Mouse (Mus musculus): Measurements from ENCODE around the gene Hectd4. TPM values are rescaled to one million over a fixed set of nuclear protein-coding genes. Genes with fewer than 3 reads are reported as not detected.

The Hectd4 gene
- polyA plus RNA-seq (2015; fragmentation: Nextera tagmentation; extraction: Ambion mirVana) = 2.1 and 2.2 TPM in 2 replicates

DNA sequence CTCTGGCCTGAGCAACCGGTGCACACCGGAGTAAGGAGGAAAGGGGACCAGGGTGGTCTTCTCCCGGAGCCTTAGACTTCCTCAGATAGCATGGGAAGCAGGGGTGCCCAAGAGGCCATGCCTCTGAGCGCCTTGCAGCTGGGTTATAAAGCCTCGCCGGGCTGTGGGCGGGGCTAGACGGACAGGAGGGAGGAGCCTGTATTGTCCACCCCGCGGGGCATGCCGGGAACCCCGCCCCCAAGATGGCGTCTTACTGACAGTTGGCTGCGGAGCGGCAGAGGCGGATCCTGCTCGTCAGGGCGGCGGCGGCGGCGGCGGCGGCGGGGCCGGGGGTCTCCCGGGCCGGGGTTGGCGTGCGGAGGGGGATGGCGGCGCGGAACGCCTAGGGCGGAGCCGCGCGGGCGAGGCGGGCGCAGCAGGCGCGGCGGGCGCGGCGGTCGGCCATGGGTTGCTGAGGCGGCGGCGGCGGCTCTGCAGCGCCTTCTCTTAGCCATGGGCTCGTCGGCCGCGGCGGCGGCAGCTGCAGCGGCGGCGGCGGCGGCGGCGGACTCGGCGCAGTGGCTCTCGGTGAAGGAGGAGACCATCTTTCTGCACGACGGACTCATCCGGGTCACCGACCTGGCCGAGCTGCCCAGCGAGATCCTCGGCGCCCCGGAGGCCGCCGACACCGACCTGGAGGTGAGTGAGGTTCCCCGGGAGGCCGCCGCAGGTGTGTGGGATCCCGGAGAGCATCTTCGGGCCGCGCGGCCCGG lies at the start of gene Hectd4:
TSS of gene Hectd4 (plus strand) at position 240 of the 752 bp plus-strand sequence.
- Histone ChIP-seq H3K4me2 (replicated peaks; ENCODE audit: low read depth) (peak within 1 kb of the TSS; percentile 78), H3K4me1 (replicated peaks; ENCODE audit: control insufficient read depth, insufficient read depth, low read length) (no peaks in the 10 kb centered on the region), H3K27ac (ENCODE audit: low read depth, low read length) (peak within 1 kb of the TSS; percentile 94), H3K36me3 (ENCODE audit: control insufficient read depth, insufficient read depth) (no peaks in the 10 kb centered on the region), H3K9me3 (ENCODE audit: control insufficient read depth) (no peaks in the 10 kb centered on the region), H3K9ac (ENCODE audit: low read depth, low read length) (peak within 1 kb of the TSS; percentile 95), H3K27me3 (replicated peaks; ENCODE audit: control insufficient read depth, insufficient read depth, low read length) (no peaks in the 10 kb centered on the region), H3K4me3 (ENCODE audit: low read depth, low read length) (peak within 1 kb of the TSS; percentile 94)
- 0 out of 2 replicates have a peak, but pooled peaks have one; percentile 1 for TF ChIP-seq CTCF (IDR thresholded peaks at IDR 0.05; ENCODE audit: low read depth)
- peak; percentile 88 for ATAC-seq
- under 1% methylated on average over 70 of the region's 90 CpGs for WGBS

DNA sequence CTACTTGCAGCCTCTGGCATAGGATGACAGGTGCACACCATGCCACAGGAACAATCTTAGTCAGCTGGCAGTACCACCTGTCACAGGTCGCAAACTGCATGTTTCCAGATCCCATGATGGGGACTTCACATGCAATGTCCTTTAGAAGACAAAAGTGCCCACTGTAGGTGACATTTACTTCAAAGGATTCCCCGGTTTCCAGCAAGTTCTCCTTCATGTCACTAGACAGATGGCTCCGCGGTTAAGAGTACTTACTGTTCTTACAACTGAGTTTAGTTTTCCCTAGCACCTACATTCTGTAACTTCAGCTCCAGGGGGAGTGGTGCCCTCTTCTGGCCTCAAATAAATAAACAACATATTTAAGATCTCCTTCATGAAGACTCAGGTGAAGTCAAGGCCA lies 47.2 kb upstream of the Hectd4 start:
- TF ChIP-seq CTCF (IDR thresholded peaks at IDR 0.05; ENCODE audit: low read depth) = peak; percentile 49
- H3K27ac ChIP-seq (ENCODE audit: low read depth, low read length) = no peak overlapping the region
- 92% methylated on average over 4 of the region's 4 CpGs for WGBS

GRCm38 (mm10) chr5:121179077-121179857 lies 40.8 kb upstream of the Hectd4 start:
- no peaks in the 10 kb centered on the region for H3K27me3 ChIP-seq (replicated peaks; ENCODE audit: control insufficient read depth, insufficient read depth, low read length)
- no peaks in the 10 kb centered on the region; the same call in 1 of the 2 replicates for H3K4me1 ChIP-seq (replicated peaks; ENCODE audit: control insufficient read depth, insufficient read depth, low read length)
- 80% methylated on average over 9 of the region's 9 CpGs for WGBS
- no peak overlapping the region for H3K9ac ChIP-seq (ENCODE audit: low read depth, low read length)
- no peak for TF ChIP-seq CTCF (IDR thresholded peaks at IDR 0.05; ENCODE audit: low read depth)
- no peak for ATAC-seq
- no peak overlapping the region for H3K27ac ChIP-seq (ENCODE audit: low read depth, low read length)
- H3K4me3 ChIP-seq (ENCODE audit: low read depth, low read length) = no peak overlapping the region
- H3K36me3 ChIP-seq (ENCODE audit: control insufficient read depth, insufficient read depth) = no peaks in the 10 kb centered on the region
- no peak overlapping the region for H3K4me2 ChIP-seq (replicated peaks; ENCODE audit: low read depth)
- H3K9me3 ChIP-seq (ENCODE audit: control insufficient read depth) = no peaks in the 10 kb centered on the region

More for the DNA sequence above, 47.2 kb upstream of the Hectd4 start:
- peaks cover 25% of the 10 kb centered on the region for H3K36me3 ChIP-seq (ENCODE audit: control insufficient read depth, insufficient read depth)
- no peaks in the 10 kb centered on the region; the same call in 1 of the 2 replicates for H3K4me1 ChIP-seq (replicated peaks; ENCODE audit: control insufficient read depth, insufficient read depth, low read length)
- no peaks in the 10 kb centered on the region for H3K27me3 ChIP-seq (replicated peaks; ENCODE audit: control insufficient read depth, insufficient read depth, low read length)
- no peak for ATAC-seq
- no peak overlapping the region for H3K4me2 ChIP-seq (replicated peaks; ENCODE audit: low read depth)
- H3K9me3 ChIP-seq (ENCODE audit: control insufficient read depth) = no peaks in the 10 kb centered on the region
- no peak overlapping the region for H3K4me3 ChIP-seq (ENCODE audit: low read depth, low read length)
- no peak overlapping the region for H3K9ac ChIP-seq (ENCODE audit: low read depth, low read length)

GRCm38 (mm10) chr5:121183269-121183668 lies 36.8 kb upstream of the Hectd4 start:
- no peak overlapping the region for H3K9ac ChIP-seq (ENCODE audit: low read depth, low read length)
- TF ChIP-seq CTCF (IDR thresholded peaks at IDR 0.05; ENCODE audit: low read depth) = no peak
- no peaks in the 10 kb centered on the region for H3K27me3 ChIP-seq (replicated peaks; ENCODE audit: control insufficient read depth, insufficient read depth, low read length)
- H3K9me3 ChIP-seq (ENCODE audit: control insufficient read depth) = no peaks in the 10 kb centered on the region
- no peak overlapping the region for H3K4me3 ChIP-seq (ENCODE audit: low read depth, low read length)
- no peak for ATAC-seq
- WGBS = 77% methylated on average over 9 of the region's 9 CpGs
- peaks cover 7% of the 10 kb centered on the region for H3K4me1 ChIP-seq (replicated peaks; ENCODE audit: control insufficient read depth, insufficient read depth, low read length)
- H3K4me2 ChIP-seq (replicated peaks; ENCODE audit: low read depth) = no peak overlapping the region
- no peaks in the 10 kb centered on the region for H3K36me3 ChIP-seq (ENCODE audit: control insufficient read depth, insufficient read depth)
- H3K27ac ChIP-seq (ENCODE audit: low read depth, low read length) = no peak overlapping the region

DNA sequence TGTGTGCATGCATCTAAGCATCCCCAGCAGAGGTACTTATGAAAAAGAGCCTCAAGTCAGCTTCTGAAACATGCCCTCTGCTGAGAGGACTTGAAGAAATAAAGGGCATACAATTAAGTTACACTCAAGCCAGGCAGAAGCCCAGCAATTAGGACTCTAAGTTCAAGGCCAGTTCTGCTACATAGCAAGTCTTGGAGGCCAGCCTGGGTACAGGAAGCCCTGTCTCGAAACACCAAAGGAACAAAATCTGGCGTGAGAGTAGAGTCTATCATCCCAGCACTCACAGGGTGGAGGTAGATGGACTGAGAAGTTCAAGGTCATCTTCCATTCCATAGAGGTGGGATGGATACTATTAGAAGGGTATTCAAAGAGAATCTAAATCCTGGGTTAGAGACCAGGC lies 35.6 kb upstream of the Hectd4 start:
- H3K27ac ChIP-seq (ENCODE audit: low read depth, low read length) = no peak overlapping the region
- H3K9me3 ChIP-seq (ENCODE audit: control insufficient read depth) = no peaks in the 10 kb centered on the region
- no peak overlapping the region; the same call in 1 of the 2 replicates for H3K4me2 ChIP-seq (replicated peaks; ENCODE audit: low read depth)
- no peaks in the 10 kb centered on the region for H3K27me3 ChIP-seq (replicated peaks; ENCODE audit: control insufficient read depth, insufficient read depth, low read length)
- no peaks in the 10 kb centered on the region for H3K36me3 ChIP-seq (ENCODE audit: control insufficient read depth, insufficient read depth)
- H3K9ac ChIP-seq (ENCODE audit: low read depth, low read length) = no peak overlapping the region
- peaks cover 7% of the 10 kb centered on the region for H3K4me1 ChIP-seq (replicated peaks; ENCODE audit: control insufficient read depth, insufficient read depth, low read length)
- TF ChIP-seq CTCF (IDR thresholded peaks at IDR 0.05; ENCODE audit: low read depth) = no peak
- H3K4me3 ChIP-seq (ENCODE audit: low read depth, low read length) = no peak overlapping the region
- ATAC-seq = no peak
- 59% methylated on average over 2 of the region's 2 CpGs for WGBS

GRCm38 (mm10) chr5:121184945-121185551 lies 35.0 kb upstream of the Hectd4 start:
- Histone ChIP-seq H3K9me3 (ENCODE audit: control insufficient read depth) (no peaks in the 10 kb centered on the region), H3K4me2 (replicated peaks; ENCODE audit: low read depth) (peak overlapping the region; percentile 24; the same call in 1 of the 2 replicates), H3K9ac (ENCODE audit: low read depth, low read length) (0 out of 2 replicates have a peak overlapping the region, but pooled peaks have one; percentile 17), H3K36me3 (ENCODE audit: control insufficient read depth, insufficient read depth) (no peaks in the 10 kb centered on the region), H3K27ac (ENCODE audit: low read depth, low read length) (no peak overlapping the region), H3K4me3 (ENCODE audit: low read depth, low read length) (no peak overlapping the region), H3K4me1 (replicated peaks; ENCODE audit: control insufficient read depth, insufficient read depth, low read length) (peaks cover 7% of the 10 kb centered on the region), H3K27me3 (replicated peaks; ENCODE audit: control insufficient read depth, insufficient read depth, low read length) (no peaks in the 10 kb centered on the region)
- TF ChIP-seq CTCF (IDR thresholded peaks at IDR 0.05; ENCODE audit: low read depth) = no peak
- 25% methylated on average over 11 of the region's 11 CpGs for WGBS
- no peak for ATAC-seq

Data from intestine, postnatal 0 days (tissue).